Mouse (Mus musculus): ENCODE data around the gene Akap5.

Gene Akap5

GRCm38 (mm10) chr12:76318282-76319212 is 6.1 kb upstream of the Akap5 start:
- H3K4me1 ChIP-seq (replicated peaks; ENCODE audit: low read depth, low read length): no peaks in the 10 kb centered on the region
- TF ChIP-seq NANOG (IDR thresholded peaks at IDR 0.05; ENCODE audit: borderline replicate concordance, low read length) (no peak), POU5F1 (IDR thresholded peaks at IDR 0.05; ENCODE audit: borderline replicate concordance, low read length) (no peak), CTCF (conservative IDR thresholded peaks at IDR 0.05; ENCODE audit: low read length) (no peak)

GRCm38 (mm10) chr12:76326437-76327220 is 1.9 kb downstream of the Akap5 start:
- H3K4me3 ChIP-seq (replicated peaks; ENCODE audit: low read length): no peak overlapping the region
- TF ChIP-seq POU5F1 (IDR thresholded peaks at IDR 0.05; ENCODE audit: borderline replicate concordance, low read length): no peak
- H3K36me3 ChIP-seq (ENCODE audit: insufficient read depth, low read length): peaks cover 40% of the 10 kb centered on the region
- no peaks in the 10 kb centered on the region for H3K9me3 ChIP-seq (ENCODE audit: low read length)
- peaks cover 22% of the 10 kb centered on the region for H3K27me3 ChIP-seq (ENCODE audit: insufficient read depth, low read length)
- H3K4me1 ChIP-seq (replicated peaks; ENCODE audit: low read depth, low read length): peaks cover 24% of the 10 kb centered on the region

More at GRCm38 (mm10) chr12:76318282-76319212, 6.1 kb upstream of the Akap5 start:
- peaks cover 98% of the 10 kb centered on the region for H3K36me3 ChIP-seq (ENCODE audit: insufficient read depth, low read length)
- no peak overlapping the region for H3K4me3 ChIP-seq (replicated peaks; ENCODE audit: low read length)
- H3K9me3 ChIP-seq (ENCODE audit: low read length): no peaks in the 10 kb centered on the region
- H3K27me3 ChIP-seq (ENCODE audit: insufficient read depth, low read length): no peaks in the 10 kb centered on the region

GRCm38 (mm10) chr12:76328567-76329354 is 4.1 kb downstream of the Akap5 start:
- no peak for TF ChIP-seq CTCF (conservative IDR thresholded peaks at IDR 0.05; ENCODE audit: low read length)
- no peak for TF ChIP-seq NANOG (IDR thresholded peaks at IDR 0.05; ENCODE audit: borderline replicate concordance, low read length)
- no peak for TF ChIP-seq POU5F1 (IDR thresholded peaks at IDR 0.05; ENCODE audit: borderline replicate concordance, low read length)
- peaks cover 23% of the 10 kb centered on the region for H3K4me1 ChIP-seq (replicated peaks; ENCODE audit: low read depth, low read length)
- H3K4me3 ChIP-seq (replicated peaks; ENCODE audit: low read length): no peak overlapping the region
- peaks cover 18% of the 10 kb centered on the region for H3K36me3 ChIP-seq (ENCODE audit: insufficient read depth, low read length)
- no peaks in the 10 kb centered on the region for H3K9me3 ChIP-seq (ENCODE audit: low read length)
- peaks cover 22% of the 10 kb centered on the region for H3K27me3 ChIP-seq (ENCODE audit: insufficient read depth, low read length)

- H3K36me3 ChIP-seq (ENCODE audit: insufficient read depth, low read length): peaks cover 3% of the 10 kb centered on the region; the same call in 1 of the 2 replicates
- H3K4me3 ChIP-seq (replicated peaks; ENCODE audit: low read length): no peak overlapping the region
- peaks cover 17% of the 10 kb centered on the region for H3K4me1 ChIP-seq (replicated peaks; ENCODE audit: low read depth, low read length)
- no peaks in the 10 kb centered on the region for H3K9me3 ChIP-seq (ENCODE audit: low read length)
- TF ChIP-seq POU5F1 (IDR thresholded peaks at IDR 0.05; ENCODE audit: borderline replicate concordance, low read length) (no peak), NANOG (IDR thresholded peaks at IDR 0.05; ENCODE audit: borderline replicate concordance, low read length) (no peak), CTCF (conservative IDR thresholded peaks at IDR 0.05; ENCODE audit: low read length) (no peak)
- H3K27me3 ChIP-seq (ENCODE audit: insufficient read depth, low read length): no peaks in the 10 kb centered on the region
Measured at GRCm38 (mm10) chr12:76333688-76334087, 9.0 kb downstream of the Akap5 start.

GRCm38 (mm10) chr12:76335641-76336040 is 10.9 kb downstream of the Akap5 start:
- H3K36me3 ChIP-seq (ENCODE audit: insufficient read depth, low read length): no peaks in the 10 kb centered on the region
- no peaks in the 10 kb centered on the region for H3K9me3 ChIP-seq (ENCODE audit: low read length)
- peaks cover 25% of the 10 kb centered on the region for H3K4me1 ChIP-seq (replicated peaks; ENCODE audit: low read depth, low read length)
- TF ChIP-seq POU5F1 (IDR thresholded peaks at IDR 0.05; ENCODE audit: borderline replicate concordance, low read length): no peak
- no peak for TF ChIP-seq CTCF (conservative IDR thresholded peaks at IDR 0.05; ENCODE audit: low read length)
- TF ChIP-seq NANOG (IDR thresholded peaks at IDR 0.05; ENCODE audit: borderline replicate concordance, low read length): no peak
- no peaks in the 10 kb centered on the region for H3K27me3 ChIP-seq (ENCODE audit: insufficient read depth, low read length)
- no peak overlapping the region for H3K4me3 ChIP-seq (replicated peaks; ENCODE audit: low read length)

GRCm38 (mm10) chr12:76336111-76336965 is 11.6 kb downstream of the Akap5 start:
- Histone ChIP-seq H3K4me1 (replicated peaks; ENCODE audit: low read depth, low read length) (peaks cover 29% of the 10 kb centered on the region), H3K27me3 (ENCODE audit: insufficient read depth, low read length) (no peaks in the 10 kb centered on the region), H3K36me3 (ENCODE audit: insufficient read depth, low read length) (no peaks in the 10 kb centered on the region), H3K9me3 (ENCODE audit: low read length) (no peaks in the 10 kb centered on the region), H3K4me3 (replicated peaks; ENCODE audit: low read length) (no peak overlapping the region)
- no peak for TF ChIP-seq NANOG (IDR thresholded peaks at IDR 0.05; ENCODE audit: borderline replicate concordance, low read length)
- TF ChIP-seq POU5F1 (IDR thresholded peaks at IDR 0.05; ENCODE audit: borderline replicate concordance, low read length): no peak
- TF ChIP-seq CTCF (conservative IDR thresholded peaks at IDR 0.05; ENCODE audit: low read length): no peak

- no peaks in the 10 kb centered on the region for H3K36me3 ChIP-seq (ENCODE audit: insufficient read depth, low read length)
- peak; percentile 55 for TF ChIP-seq CTCF (conservative IDR thresholded peaks at IDR 0.05; ENCODE audit: low read length)
- no peak for TF ChIP-seq POU5F1 (IDR thresholded peaks at IDR 0.05; ENCODE audit: borderline replicate concordance, low read length)
- H3K9me3 ChIP-seq (ENCODE audit: low read length): no peaks in the 10 kb centered on the region
- H3K4me1 ChIP-seq (replicated peaks; ENCODE audit: low read depth, low read length): peaks cover 25% of the 10 kb centered on the region
- H3K4me3 ChIP-seq (replicated peaks; ENCODE audit: low read length): no peak overlapping the region
- no peaks in the 10 kb centered on the region for H3K27me3 ChIP-seq (ENCODE audit: insufficient read depth, low read length)
Measured at GRCm38 (mm10) chr12:76341080-76341479, 16.4 kb downstream of the Akap5 start.
